Mouse (Mus musculus) heart, postnatal 36 days (tissue): Measurements from ENCODE around the gene Dhdh. TPM values are rescaled to one million over a fixed set of nuclear protein-coding genes. Genes with fewer than 3 reads are reported as not detected.
A peak's percentile ranks its signal among the peaks of the same experiment; 100 is the strongest.
"Not testable (repeated sequence)": the region's sequence is repeated elsewhere in the genome, so short reads cannot be mapped to it uniquely, and the experiment has no call there.

Source experiments
- DNase-seq, 2 experiments: peaks; one replicate each; pipeline ENCODE4 v3.0.0; 2021 to 2022
- intact Hi-C: fragments of 180-260 bp; cut with DNase I; formaldehyde crosslinking; loops from one replicate; pipeline ENCODE4 v1.15.1; 2025
- total RNA-seq, 2 experiments: library from RNA; stranded (reverse); gene quantifications; 2 replicates each; pipeline ENCODE4 v1.2.3; 2021

The Dhdh gene
- 1 to 10 TPM; 7.6 to 7.7 TPM for total RNA-seq

GRCm38 (mm10) chr7:45488293-45489204 is at the start of gene Dhdh:
Dhdh (minus strand) TSS chr7:45488805.
- intact Hi-C loops: no loop called here

DNA sequence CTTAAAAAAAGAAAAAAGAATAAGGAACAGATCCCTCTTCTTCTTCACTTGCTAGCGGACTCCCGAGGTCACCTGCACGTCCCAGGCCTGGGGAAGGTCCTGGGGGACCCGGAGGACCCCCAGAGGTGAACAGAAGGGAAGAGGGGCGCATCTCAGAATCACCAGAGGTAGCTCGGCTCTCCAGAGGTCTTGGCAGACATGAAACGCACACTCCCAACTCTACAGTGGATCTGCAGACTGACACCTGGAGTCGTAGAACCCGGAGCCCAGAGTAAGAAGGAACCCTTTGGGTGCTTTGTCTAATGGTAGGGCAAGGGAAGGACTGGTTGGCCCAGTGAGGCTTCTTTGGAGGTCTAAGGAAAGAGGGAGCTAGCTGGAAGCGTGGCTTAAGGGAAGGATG is 49.0 kb upstream of the Dhdh start:
- DNase-seq: no peak
- intact Hi-C loops: no loop called here

More at GRCm38 (mm10) chr7:45488293-45489204, at the start of gene Dhdh:
- peak; percentile 69 to 73 for DNase-seq

GRCm38 (mm10) chr7:45535676-45536075 is 47.1 kb upstream of the Dhdh start:
- no peak for DNase-seq
- intact Hi-C loops: no loop called here

DNA sequence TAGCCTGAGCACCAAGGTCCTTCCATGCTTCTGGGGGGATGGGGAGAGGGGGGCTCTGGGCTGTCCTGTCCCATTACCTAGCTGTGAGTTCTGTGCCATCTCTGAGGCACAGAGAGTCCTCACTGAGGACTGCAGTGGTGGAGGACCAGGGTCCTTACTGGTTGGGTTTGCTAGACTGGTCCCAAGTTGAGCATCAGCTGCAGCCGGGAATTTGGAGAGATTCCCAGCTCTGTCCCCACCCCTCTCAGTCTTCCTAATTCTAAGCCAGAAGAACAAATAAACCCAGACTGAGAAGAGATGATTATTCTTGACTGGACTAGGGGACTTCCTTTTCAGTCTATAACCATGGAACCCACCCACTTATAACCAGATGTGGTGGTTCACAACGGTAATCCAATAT is 42.0 kb upstream of the Dhdh start:
- no peak for DNase-seq
- intact Hi-C loops: loop anchor here (1.0 to 2.0 kb wide), 2 partner anchors 15 to 30 kb away; no protein-coding TSS in a partner anchor

GRCm38 (mm10) chr7:45529461-45529860 is 40.9 kb upstream of the Dhdh start:
- DNase-seq: peak in 1 of 2 experiments; percentile 37
- intact Hi-C loops: loop anchor here (2.0 kb wide), 1 partner anchor 59 kb away; no protein-coding TSS in a partner anchor

DNA sequence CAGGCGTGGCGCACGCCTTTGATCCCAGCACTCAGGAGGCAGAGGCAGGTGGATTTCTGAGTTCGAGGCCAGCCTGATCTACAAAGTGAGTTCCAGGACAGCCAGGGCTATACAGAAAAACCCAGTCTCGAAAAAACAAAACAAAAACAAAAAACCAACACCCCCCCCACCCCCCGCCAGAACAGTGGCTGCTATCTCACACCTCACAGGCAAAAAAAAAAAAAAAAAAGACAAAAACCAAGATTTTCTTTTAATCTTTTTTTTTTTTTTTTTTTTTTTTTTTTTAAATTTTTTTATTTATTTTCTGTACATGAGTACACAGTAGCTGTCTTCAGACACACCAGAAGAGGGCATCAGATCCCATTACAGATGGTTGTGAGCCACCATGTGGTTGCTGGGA is 38.6 kb upstream of the Dhdh start:
- intact Hi-C loops: loop anchor here (2.0 kb wide), 1 partner anchor 50 kb away; no protein-coding TSS in a partner anchor
- not testable (repeated sequence) for DNase-seq

- intact Hi-C loops: loop anchor here (2.0 kb wide), 1 partner anchor 50 kb away; no protein-coding TSS in a partner anchor
- DNase-seq: no peak
These were observed 38.0 kb upstream of the Dhdh start for GRCm38 (mm10) chr7:45526474-45527120.

GRCm38 (mm10) chr7:45525809-45526473 is 37.3 kb upstream of the Dhdh start, which contains the start of the genes Ppp1r15a and Plekha4:
Ppp1r15a (minus strand) TSS chr7:45526268.
Plekha4 (plus strand) TSS chr7:45526330.
- intact Hi-C loops: loop anchor here (2.0 kb wide), 1 partner anchor 49 kb away; no protein-coding TSS in a partner anchor
- DNase-seq: peak; percentile 99

GRCm38 (mm10) chr7:45524841-45525621 is 36.4 kb upstream of the Dhdh start:
- peak; percentile 51 to 67 for DNase-seq
- intact Hi-C loops: no loop called here

- intact Hi-C loops: no loop called here
- DNase-seq: no peak
These were observed 35.1 kb upstream of the Dhdh start for GRCm38 (mm10) chr7:45523678-45524170.

GRCm38 (mm10) chr7:45522957-45523676 is 34.5 kb upstream of the Dhdh start:
- intact Hi-C loops: no loop called here
- DNase-seq: no peak

DNA sequence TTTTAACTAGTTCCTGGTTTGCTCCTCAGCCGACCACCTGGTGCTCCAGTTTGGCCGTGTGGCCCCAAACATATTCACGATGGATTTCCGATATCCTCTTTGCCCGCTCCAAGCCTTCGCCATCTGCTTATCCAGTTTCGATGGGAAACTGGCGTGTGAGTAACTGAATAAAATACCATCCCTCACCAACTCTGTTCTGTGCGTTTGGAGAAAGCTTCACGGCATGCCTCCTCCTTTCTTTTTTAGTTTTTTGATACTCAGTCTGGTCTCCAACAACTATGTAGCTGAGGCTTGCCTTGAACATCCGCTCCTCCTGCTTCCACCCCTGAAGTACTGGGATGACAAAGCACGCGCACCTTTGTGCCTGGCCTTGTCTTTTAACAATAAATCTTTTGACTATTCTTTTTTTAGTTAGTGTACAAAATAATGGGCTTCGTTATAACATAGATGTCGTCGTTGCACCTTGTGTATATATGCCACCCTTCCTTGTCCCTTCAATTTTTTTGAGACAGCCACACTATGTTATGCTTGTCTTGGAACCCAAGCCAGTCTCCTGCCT is 33.7 kb upstream of the Dhdh start:
- intact Hi-C loops: no loop called here
- no peak for DNase-seq

DNA sequence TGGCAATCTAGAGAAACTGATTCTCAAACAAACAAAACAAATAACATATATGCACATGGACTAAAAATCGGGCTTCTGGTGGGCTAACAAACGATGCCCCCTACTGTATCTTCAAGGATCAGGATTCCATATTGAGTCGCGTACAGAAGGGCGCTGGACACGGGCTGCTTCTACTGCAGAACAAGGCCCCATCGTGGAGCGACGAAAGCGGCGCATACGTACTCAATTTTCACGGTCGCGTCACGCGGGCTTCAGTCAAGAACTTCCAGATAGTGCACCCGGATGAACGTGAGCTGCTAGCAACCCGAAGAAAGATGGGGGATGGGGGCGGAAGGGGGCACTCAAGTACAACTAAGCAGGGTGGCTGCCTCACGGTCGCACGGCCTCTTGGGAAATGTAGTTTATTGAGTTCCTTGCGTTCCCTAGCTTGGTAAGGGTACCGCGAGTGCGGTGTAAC is 33.2 kb upstream of the Dhdh start:
- intact Hi-C loops: no loop called here
- peak; percentile 80 to 86 for DNase-seq

DNA sequence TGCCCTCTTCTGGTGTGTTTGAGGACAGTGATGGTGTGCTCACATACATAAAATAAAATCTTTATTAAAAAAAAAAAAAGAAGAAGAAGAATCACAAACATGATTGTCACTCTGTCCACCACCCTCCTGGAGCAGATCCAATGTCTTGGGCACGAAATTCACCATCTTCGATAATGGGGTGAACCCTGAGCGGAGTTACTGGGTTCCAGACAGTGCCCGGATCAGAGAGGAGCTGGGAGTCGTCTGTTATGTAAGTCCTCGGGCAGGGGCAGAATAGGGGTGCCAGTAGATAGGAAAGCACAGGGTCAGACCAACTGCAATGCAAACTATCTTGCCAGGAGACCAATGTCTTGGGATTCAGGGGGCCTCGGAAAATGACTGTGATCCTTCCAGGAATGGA is 32.0 kb upstream of the Dhdh start:
- DNase-seq: no peak
- intact Hi-C loops: no loop called here

- DNase-seq: no peak
- intact Hi-C loops: no loop called here
These were observed 30.9 kb upstream of the Dhdh start for GRCm38 (mm10) chr7:45519345-45520120.

DNA sequence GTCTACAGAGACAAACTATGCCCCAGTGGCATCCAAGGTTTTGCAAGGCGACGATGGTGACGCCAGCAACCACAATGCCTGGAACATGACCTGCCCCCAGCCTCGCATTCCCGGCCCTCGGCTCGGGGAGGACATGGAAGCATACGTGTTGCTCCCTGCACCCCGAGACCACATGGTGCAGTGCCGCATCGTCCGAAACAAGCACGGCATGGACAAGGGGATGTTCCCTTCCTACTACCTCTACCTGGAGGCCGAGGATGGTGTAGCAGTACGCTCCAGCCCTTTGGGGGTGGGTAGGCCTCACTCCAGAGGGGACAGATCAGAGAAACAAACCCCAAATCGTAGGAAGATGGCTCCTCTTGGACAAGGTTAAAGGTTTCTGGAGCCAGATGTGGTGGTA is 30.0 kb upstream of the Dhdh start:
- DNase-seq: no peak
- intact Hi-C loops: no loop called here

GRCm38 (mm10) chr7:45516846-45517245 is 28.2 kb upstream of the Dhdh start:
- intact Hi-C loops, DNase-seq: not testable (repeated sequence)

DNA sequence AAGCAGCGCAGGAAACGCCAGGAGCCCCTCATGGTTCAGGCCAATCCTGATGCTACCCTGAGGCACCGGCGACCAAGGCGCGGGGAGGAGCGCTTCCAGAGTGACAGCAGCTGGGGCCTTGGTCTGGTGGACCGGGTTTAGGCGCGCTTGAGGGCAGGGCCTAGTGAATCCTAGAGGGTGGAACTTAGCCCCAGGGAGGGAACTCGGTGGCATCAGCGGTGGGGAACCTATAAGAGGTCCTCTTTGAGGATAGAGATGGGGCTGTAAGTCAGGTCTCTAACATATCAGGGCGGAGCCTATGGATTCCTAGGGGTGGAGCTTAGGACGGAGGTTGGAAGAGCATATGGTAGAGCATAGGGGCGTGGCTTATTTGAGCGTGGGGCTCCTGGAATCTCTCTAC is 26.8 kb upstream of the Dhdh start:
- no peak for DNase-seq
- intact Hi-C loops: no loop called here
